Mouse (Mus musculus) Muller cell, postnatal 12 days (primary cell): ENCODE measurements around the gene Ccdc137.

Experiments used
- DNase-seq: peaks from one replicate; pipeline ENCODE4 v3.0.0-alpha.2; 2015; ENCODE audit errors: inconsistent ontology term

The Ccdc137 gene

GRCm38 (mm10) chr11:120498891-120499290 is 41.0 kb downstream of the Ccdc137 start:
- DNase-seq, result no peak

DNA sequence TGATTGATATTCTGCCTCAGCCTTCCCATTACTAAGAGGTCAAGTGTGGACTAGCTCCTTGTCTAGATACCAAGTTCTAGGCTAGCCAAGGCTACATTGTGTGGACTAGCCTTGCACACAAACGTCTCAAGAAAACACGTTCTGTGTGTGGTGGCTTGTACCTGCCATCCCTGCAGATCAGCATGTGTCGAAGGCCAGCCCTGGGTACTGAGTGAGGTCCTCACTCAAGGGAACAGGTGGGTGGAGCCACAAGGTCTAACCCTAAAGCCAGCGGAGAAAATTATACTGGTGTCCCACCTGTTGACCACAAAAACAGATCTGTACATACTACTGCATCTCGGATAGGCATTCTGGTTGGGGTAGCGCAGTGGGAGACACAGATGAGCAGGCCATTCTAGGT is 42.0 kb downstream of the Ccdc137 start:
- no peak for DNase-seq

GRCm38 (mm10) chr11:120500357-120500756 is 42.4 kb downstream of the Ccdc137 start:
- no peak for DNase-seq

GRCm38 (mm10) chr11:120501018-120501417 is 43.1 kb downstream of the Ccdc137 start:
- no peak for DNase-seq

GRCm38 (mm10) chr11:120501701-120502100 is 43.8 kb downstream of the Ccdc137 start:
- no peak for DNase-seq

DNA sequence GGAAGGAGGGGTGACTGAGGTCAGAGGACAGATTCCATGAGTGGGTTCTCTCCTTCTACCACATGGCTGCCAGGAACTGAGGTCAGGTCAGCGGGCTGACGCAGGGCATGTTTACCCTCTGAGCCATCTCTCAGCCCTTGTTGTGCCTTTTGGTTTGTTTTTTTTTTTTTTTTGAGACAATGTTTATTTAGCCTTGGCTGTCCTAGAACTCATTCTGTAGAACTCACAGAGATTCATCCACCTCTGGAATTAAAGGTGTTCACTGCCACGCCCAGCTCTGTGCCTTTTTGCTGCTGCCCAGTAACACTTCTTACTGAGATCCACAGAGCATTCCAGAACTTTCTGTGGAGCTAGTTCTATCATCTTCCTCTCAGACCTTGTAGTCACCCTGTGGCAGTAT is 47.7 kb downstream of the Ccdc137 start:
- DNase-seq, result no peak

DNA sequence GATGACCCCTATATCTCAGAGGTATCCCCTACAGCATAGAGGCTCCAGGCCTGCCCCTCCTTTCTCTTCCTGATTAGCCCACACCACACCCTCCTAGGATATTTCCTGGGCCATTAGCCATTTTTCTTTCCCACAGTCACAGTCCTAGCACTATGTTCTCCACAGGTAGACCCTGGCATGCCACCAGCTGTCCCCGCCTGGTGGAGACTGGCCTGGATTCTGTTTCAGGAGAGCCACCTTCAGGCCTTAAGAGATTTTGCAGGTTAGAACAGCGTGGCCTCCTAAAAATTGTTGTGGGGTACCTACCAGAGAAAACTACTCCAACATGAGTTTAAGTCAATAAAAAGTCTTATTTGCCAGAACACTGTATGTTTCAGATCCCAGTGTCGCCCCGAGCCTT is 49.0 kb downstream of the Ccdc137 start:
- no peak for DNase-seq

GRCm38 (mm10) chr11:120507611-120508289 is 49.8 kb downstream of the Ccdc137 start:
- DNase-seq, result no peak

DNA sequence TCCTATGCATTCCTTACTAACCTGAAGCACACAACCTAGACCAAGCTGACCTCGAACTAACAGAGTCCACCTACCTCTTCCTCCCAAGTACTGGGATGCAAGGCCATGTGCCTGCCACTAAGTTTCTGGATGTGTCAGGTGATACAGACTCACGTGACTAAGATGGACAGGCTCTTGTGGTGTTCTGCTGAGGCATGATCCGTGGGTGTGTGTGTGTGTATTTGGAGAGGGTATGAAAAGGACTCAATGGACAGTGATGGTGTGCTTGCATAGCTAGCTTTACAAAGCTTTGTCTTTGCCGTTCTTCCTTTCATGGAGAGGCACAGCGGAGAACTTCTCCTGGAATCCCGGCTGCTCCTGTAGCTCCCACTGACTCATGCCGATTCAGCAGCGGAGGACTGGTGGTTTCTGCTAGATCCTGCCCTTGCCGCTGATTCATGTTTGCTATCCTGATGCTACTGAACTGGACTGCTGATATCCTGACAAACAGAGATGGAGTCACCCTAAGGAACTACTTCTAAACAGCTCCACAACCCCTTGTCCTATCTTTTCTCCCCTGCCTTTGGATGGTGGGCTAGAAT is 50.5 kb downstream of the Ccdc137 start:
- DNase-seq, result no peak

- DNase-seq, result no peak
These were observed 52.0 kb downstream of the Ccdc137 start for GRCm38 (mm10) chr11:120509940-120510339.

DNA sequence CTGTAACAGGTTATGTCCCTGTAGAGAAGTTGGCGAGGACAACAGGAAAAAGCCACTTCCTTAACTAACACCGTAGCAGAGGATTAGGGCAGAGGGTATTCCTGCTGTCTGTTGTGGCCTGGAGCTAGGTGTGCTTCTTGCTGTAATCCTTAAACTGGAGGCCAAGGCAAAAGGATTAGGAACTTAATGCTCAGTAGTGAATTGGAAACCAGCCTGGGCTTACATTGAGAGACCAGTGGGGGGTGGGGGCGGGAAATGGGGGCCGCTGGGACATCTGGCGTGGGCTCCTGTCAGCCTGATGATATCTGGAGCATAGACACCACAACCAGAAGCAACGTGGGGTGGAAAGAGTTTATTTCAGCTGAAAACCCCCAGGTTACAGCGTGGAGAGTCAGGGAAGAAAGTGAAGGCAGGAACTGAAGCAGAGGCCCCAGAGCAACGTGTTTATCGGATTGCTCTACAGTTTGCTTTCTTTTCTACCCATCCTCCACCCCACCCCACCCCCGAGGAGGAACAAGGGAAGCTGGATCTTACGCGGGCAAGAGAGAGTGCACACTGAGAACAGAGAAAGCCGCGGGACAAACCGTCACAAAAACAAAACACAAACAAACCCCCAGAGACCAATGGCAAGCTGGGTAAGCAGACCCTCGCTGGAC is 52.6 kb downstream of the Ccdc137 start:
- DNase-seq, result peak; percentile 19

DNA sequence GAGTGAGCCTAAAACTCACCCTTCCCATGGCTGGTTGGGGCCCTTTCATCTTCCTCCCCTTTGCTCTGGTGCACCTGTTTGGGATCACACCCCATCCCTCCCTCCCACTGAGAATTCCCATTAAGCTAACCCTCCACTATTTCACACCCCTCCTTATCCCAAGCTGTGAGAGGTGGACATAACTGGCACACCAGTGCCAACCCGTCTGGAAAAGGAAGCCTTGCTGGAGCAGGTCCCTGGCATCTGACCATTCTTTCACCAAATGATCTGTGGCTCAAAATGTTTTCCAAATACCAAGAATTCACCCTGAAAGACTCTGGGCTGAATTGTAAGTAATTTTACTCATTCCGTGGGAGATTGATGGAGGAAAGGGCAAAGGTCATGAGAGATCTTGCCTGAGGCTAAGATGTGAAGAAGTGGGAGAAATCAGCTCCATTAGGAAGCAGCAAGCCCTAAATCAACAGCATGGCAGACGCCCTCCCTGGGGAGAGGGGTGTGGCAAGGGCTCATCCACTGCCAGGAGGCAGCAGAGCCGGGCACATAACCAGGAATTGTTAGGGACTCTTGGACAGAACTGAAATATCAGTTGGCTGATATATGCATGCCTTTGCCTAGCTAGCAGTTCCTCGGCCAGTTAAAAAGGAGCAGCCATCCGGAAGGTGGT is 55.0 kb downstream of the Ccdc137 start:
- DNase-seq, result peak; percentile 81
